Mouse (Mus musculus): ENCODE measurements around the gene Sash1.

Gene Sash1

DNA sequence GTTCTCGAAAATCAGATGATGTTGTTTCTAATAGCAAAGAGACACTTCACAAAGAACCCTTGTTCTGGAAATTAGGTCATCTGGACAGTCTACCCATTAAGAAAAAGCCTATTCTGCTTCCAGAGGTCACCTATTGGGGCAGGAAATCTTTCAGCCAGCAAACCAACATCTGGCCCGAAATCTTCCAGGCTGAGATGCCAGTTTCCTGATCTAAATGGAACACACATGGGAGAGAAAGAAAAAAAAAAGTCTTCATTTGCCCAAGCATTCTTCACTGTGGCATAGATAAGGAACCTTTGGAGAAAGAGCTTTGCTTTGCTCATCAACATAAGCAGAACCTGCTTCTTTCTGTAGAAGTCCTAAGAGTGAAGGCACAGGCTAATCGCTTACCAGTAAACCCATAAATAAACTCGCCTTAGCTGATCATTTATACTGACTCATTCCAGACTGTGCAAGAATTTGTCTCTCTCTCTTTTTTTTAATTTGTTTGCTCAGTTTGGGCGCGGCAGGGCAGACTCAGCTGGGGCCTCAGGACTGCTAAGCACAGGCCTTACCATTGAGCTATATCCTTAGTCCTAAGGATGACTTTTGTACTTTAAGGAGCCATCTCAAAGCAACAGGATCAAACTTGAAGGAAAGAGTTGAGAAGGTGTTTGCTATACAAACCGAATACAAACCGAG is 13.1 kb upstream of the Sash1 start:
- no peak for DNase-seq (ENCODE audit: low spot score)

DNA sequence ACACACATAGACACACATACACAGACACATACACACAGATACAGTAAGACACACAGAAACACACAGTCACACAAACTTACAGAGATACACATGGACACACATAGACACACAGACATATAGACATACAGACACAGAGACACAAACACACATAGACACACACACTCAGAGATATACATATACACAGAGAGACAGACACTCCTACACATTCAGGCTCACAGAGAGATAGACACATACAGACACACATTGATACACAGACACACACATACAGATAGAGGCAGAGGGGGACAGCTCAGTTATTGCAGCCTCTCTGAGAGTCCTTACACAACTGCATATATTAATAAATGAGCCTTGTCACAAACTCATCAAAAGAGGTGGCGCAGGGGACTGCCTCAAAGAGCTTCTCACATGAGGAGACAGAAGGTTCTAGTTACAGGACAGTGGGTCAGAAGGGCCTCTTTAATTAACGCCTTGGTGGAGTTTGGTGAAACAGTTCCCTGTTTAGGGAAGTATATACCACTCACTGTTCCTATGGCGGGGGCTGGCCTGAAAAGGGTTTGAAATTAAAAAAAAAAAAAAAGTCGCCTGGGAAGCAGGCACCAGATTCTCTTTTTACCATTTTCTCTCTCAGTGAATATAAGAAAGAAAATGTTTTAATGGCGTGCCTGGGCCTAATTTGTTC is 12.4 kb upstream of the Sash1 start:
- no peak for DNase-seq (ENCODE audit: low spot score)

DNA sequence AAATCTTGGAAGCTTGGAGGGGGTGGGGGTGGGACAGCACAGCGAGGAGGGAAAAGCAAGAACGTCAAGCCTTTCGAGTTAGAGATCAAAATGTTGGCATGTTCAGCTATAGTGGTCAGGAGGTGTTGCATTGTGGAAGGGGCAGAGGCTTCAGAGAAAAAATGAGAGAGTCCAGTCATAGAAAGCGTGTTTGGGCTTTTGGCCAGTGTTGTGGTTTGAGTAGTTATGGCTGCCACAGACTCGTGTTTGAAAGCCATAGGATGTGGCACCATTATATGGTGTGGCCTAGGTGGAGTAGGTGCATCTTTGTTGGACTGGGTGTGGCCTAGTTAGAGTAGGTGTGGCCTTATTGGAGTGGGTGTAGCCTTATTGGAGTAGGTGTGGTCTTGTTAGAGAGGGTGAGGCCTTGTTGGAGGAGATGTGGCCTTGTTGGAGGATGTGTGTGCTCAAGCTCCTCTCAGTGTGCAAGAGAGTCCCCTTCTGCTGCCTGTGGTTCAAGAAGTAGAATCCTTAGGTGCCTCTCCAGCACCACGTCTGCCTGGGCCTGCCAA is 9.2 kb upstream of the Sash1 start:
- DNase-seq (ENCODE audit: low spot score): no peak

DNA sequence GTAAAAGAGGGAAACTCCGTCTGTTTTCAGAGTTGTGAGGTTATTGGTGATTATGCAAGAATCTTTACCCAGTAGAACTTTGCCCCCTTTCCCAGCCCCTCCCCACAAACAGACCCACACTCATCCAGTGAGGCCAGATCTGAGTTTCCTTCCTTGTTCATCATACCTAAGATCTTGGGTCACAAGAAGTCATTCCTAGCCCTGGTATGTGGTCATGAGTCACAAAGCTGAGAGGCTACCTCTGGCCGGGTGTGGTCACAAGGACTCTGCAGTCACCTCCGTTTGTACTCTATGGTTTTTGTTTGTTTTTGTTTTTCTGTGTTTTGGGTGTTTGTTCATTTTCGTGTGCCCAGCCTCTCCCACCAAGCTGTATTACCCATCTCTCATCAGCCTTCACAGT is 4.6 kb upstream of the Sash1 start:
- DNase-seq (ENCODE audit: low spot score): no peak

DNA sequence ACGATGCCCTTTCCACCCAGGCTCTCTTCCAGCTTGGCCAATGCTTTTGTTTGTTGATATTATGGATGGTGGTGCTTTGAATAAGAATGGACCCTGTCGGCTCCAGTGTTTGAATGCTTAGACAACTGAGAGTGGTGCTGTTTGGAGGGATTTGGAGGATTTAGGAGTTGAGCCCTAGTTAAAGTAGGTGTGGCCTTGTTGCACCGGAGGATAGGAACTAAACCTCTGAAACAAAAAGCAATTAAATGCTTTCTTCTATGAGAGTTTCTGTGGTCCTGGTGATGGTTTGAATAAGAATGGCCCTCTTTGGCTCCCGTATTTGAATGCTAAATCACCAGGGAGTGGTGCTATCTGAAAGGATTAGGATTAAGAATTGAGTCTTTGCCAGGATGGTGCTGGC is 3.5 kb upstream of the Sash1 start:
- no peak for DNase-seq (ENCODE audit: low spot score)

DNA sequence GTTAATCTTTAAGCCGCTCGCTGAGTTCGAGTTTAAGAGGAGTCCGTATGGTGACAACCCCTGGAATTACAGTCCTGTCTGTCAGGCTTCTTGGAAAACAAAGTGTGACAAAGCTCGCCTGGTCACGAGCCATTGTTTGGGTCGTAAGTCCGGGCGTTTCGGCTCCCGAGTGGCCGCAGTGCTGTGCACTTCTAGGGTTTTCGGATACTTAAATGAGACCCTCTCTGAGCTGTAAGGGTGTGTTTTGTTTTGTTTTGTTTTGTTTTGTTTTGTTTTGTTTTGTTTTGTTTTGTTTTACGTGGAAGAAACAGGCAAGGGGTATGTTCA is 621 bp upstream of the Sash1 start:
- no peak for DNase-seq (ENCODE audit: low spot score)

DNA sequence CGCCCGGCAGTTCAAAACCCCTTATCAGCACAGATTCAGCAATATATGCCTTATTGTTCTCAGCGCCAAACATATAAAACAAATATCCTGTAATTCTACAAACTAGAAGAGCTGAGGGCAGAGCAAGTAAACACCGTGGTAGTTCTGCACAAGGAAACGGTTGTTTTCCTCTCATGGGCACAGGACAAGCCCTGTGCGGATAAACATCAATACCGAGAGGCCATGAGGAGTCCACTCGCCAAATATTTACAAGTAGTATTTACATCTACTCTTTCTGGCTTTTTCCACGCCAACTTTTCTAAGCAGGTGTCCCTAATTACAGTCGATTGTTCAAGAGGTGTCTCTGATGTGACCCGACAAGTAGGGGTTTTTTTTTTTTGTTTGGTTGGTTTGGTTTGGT is 669 bp downstream of the Sash1 start:
- no peak for DNase-seq (ENCODE audit: low spot score)

DNA sequence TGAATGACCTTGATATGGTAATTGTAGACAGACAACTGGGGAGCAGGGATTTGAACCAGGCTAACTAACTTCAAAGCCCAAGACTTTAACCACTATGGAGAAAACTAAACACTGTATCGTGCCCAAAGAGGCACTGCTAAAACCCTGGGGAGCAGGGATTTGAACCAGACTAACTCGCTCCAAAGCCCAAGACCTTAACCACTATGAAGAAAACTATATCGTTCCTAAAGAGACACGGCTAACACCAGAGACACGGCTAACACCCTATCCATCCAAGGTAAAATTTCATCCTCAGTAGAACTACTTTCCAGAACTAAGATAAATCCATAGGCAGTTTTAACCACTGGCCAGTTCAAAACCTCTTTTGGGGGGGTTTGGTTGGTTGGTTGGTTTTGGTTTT is 1.3 kb downstream of the Sash1 start:
- no peak for DNase-seq (ENCODE audit: low spot score)

DNA sequence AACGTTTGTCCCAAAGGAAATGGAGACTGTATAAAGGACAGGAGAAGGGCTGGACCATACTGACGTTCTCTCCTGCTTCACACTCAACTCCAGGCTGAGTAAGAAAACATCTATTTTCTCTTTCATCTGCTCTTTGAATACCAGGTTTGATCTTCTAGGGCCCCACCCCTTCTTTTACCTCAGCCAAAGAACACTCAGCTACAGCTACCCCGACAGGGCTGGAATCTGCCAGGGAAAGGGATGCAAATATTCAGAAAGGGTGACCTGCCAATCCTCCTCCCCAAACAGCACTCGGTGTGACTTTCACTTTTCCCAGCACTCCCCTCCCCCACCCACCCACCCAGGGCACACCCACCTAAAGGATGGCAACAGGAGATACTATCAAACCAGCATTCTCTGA is 2.2 kb downstream of the Sash1 start:
- no peak for DNase-seq (ENCODE audit: low spot score)

DNA sequence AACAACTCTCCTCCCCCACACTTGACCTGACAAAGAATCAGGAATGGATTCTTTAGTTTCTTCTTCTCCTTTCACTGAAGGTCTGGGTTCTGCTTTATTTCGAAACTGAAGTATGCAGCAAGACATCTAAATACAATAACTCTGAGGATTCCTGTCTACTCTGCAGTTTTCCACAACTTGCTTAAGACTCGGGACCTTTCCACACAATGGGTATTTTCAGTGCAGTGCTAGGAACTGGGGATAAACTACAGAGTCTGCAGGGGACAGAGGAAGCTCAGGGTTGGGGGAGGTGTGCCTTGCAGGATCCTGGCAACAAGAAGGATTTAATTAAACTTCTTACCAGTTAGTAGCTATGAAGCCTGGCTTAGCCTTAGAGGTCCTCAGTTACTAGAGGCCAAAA is 4.1 kb downstream of the Sash1 start:
- DNase-seq (ENCODE audit: low spot score): no peak

DNA sequence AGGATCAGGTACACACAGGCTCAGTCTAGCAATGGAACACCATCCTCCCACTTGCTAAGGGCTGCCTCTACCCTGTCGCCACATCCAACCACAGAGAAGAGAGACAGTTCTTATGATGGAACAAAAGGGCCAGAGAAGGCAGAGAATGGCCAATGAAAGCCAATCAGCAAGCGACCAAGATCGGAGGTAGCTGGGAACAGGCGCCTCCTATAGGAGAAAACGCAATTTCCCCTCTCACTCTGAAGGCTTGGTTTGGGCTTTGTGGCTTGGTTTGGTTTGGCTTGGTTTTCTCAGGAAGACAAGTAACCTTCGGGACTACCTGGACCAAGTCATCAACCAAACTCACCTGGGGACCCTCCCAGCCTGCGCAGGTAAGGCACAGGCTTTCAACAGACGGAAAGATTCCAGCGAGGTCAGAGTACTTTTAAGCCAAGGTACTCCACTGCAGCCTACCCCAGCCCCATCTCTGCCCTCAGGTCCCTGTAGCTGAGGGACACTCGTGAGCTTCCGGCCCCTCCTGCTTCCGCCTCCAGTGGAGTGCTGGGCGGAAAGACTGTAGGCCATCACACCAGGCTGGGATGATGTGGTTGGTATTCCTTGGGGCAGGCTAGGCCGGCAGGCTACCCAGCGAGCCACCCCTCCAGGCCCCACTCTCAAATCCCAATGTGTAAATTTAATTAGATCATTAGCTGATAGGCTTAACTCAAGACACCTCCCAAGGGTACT is 4.8 kb downstream of the Sash1 start:
- DNase-seq (ENCODE audit: low spot score): no peak

DNA sequence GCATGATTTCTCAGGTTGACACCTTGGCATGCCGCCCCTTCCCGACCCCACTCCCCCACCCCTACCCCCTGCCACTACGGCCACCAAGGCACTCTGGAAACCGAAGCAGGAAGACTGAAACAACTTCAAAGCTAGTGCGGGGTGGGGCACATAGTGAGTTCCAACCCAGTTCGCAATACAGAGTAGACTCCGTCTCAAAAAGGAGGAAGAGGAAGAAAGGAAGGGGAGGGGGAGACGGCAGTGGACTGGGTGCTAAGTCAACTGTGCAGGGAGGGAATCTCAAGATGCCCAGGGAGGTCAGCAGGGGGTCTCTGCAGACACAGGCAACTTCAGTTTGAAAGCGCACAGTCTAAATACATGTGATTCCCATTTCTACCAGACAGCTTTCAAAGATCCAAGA is 7.0 kb downstream of the Sash1 start:
- no peak for DNase-seq (ENCODE audit: low spot score)

DNA sequence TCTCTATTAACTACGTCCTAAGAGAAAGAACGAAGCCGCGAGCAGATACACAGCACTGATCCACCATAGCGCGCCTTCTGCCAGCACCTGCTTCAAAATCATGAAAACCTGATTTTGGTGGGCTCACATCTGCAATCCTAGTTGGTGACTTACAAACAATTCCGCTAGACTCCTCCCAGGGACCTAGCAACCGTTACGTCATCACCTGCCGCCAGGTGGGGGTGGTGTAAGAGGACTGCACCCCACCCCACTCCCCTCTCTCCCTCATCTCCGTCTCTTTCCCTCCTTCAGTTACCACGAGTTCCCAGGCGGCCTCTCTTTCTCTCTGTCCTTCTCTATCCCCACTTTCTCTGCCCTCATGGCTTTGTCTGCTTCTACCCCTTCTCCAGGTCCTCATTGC is 7.5 kb downstream of the Sash1 start:
- DNase-seq (ENCODE audit: low spot score): no peak

DNA sequence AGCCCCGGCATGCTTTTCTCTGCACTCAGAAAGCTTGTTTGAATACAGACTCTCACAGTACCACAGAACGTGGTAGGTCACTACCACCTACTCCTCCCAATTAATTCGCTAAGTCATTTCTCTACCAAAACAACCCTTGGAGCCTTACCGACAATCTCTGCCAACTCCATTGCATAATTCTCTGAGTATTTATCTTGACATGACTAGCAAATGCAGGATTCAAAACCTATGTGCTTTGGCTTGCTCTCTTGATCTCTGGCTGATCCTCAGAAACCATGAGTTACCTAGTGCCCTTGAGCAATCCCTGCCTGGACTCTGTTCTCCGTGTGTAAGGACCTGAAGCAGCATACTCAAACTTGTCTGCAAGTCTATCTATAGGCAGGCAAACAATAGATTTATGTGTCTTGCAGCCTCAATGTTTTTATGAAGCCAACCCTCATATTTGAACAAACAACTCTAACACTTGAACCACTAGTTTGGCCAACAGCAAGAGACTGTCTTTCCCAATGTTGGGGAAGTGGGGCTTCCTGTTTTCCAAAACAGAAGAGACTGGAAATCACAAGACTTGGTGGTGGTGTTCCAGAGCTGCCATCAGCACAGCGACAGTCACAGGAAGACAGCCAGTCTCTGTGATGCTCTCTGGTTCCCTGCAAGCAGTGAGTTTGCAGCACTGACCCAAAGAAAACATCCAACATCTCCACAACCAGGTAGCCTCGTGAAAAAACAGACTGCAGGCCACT is 12.1 kb downstream of the Sash1 start:
- DNase-seq (ENCODE audit: low spot score): no peak

DNA sequence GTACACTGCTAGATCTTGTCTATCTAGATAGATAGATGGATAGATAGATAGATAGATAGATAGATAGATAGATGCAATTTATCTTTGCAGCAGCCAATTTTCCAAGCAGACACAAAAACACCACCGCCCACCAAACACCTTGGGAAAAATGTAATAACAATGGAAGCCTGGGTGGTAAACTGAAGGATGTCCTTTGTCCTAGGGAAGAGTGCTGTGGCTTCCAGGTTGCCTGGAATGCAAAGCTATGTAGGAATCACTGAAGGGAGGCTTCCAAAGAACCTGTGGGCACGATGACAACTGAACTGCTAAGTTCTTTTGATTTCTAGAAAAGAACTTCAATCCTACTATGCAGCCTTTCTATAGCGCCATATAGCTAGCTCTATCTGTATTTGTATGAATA is 13.1 kb downstream of the Sash1 start:
- DNase-seq (ENCODE audit: low spot score): no peak

DNA sequence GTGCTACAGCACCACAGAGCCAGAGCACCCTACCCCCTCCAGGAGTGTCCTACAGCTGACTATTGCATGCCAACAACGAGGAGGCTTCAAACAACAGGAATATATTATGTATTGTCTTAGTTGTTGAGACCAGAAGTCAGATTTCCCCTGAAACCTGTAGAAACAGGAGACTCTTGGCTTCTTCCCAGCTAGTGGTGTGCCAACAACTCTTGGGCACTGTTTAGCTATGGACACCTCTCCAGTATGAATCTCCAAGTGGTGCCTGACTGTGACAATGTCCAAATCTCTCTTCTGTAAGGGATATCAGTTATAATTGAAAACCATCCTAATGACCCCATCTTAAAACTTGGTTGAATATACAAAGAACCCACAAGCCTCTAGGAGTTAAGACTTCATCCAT is 13.9 kb downstream of the Sash1 start:
- no peak for DNase-seq (ENCODE audit: low spot score)

DNA sequence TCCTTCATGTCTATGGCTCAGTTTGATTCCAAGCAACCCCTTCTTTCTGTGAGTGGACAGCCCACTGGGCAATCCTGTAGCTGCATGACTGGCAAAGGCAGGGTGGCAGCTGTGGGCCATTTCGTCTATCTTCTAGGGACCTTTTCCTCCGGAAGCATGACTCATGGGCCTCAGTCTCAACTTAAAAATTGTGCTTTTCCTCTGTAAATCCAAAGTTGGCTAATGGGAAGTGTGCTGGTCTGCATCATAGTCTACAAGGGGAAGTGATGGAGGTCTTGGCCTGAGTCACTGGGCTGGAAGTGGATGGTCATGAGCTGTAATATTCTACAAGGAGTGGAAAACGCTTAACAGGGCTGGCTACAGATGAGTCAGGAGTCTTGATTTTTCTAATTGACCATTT is 15.5 kb downstream of the Sash1 start:
- DNase-seq (ENCODE audit: low spot score): no peak

DNA sequence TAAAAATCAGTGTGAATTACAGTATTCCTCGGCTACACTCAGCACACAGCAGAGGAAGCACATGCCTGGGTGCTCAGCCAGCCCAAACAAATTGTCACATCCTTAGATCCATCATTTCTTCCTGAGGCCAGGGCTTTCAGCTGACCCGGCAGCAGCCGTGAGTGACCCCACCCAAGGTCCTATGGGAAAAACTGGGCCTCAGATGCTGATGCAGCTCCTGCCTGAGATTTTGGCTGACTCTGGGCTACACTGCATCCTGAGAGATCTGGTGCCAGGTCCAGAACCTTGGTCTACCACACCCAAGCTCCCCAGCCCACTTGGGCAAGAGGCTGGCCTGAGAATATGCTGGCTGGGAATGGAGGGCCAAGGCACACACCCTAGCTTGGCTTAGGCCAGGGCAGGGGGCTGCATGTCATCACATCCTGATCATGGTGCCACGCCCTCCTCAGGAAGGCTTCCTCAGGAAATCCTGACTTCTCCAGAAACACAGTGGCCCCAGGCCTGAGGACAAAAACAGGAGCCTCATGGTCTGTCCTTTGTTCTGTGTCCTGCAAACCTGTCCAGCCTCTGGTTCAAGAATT is 19.7 kb downstream of the Sash1 start:
- no peak for DNase-seq (ENCODE audit: low spot score)

DNA sequence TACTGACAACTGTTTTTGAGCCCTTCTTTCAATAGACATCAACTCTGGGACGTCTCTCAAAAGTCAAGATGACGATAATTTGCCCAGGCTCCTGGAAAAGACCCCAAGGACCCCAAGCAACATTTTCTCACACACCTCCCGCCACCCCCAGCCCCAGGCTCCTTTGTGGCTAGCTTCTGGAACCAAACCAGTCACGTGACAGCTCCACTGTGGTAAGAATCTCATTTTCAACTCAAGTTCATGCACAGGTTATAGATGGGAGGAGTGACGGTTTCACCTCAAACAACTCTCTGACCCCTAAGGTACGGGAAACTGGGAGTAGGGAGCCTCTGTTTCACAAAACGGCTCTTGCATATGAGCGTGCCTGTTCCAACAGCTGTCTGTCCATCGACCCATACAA is 25.2 kb downstream of the Sash1 start:
- DNase-seq (ENCODE audit: low spot score): no peak

DNA sequence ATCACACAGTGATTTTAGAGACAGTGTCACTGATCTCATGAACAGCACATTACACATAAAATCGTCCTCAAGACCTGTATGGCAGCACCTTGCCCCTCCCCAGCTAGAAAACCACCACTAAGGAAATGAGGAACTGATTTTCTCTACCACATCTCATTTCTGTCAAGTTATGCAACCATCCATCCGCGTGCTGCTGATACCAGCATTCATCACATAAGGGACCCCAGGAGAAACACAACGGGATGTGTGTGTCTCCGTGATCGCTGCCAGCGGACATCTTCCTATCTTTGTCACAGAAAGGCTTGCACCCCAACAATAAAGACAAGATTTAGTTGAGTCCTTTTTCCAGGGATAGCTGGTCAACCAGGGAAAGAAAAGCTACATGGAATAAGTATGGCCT is 27.2 kb downstream of the Sash1 start:
- no peak for DNase-seq (ENCODE audit: low spot score)

DNA sequence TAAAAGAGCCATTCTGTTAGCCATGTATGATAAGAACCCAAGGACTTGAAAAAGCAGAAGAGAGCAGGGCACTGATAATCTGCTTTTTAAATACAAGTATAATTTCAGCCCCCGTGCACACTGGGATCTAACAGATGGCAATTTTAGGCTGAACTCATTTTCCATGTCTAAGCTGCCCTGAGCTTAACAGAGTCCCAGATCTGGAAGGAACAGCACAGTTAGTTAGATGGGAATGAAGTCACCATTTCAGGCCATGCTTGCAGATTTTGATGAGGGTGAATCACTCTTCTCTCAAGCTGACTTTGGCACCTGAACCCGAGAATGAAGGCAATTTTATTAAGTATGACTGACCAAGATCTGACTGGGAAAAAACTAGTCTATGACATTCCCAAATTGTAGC is 28.9 kb downstream of the Sash1 start:
- DNase-seq (ENCODE audit: low spot score): no peak

DNA sequence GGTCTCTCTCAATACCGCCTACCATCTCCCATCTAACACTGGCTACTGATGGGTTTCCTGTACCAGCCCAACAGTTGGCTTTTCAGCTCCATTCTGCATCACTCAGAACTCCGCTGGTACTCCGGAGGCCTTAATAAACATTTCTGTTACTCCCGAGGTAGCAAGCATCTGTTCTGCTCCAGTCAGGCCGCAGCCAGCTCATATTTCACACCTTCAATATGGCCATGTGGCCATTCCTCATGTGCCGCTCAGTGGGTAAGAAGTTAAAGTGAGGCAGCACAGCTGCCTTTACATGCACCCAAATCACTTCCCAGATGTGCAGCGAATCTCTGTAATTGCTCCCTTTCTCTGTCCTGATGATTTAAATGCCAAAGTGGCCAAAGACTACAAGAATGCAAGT is 32.5 kb downstream of the Sash1 start:
- DNase-seq (ENCODE audit: low spot score): no peak

All from ovary, postnatal 10 days (tissue).